Mouse (Mus musculus): ENCODE results near the gene Phkb.
A peak's percentile ranks its signal among the peaks of the same experiment; 100 is the strongest.

Gene Phkb

DNA sequence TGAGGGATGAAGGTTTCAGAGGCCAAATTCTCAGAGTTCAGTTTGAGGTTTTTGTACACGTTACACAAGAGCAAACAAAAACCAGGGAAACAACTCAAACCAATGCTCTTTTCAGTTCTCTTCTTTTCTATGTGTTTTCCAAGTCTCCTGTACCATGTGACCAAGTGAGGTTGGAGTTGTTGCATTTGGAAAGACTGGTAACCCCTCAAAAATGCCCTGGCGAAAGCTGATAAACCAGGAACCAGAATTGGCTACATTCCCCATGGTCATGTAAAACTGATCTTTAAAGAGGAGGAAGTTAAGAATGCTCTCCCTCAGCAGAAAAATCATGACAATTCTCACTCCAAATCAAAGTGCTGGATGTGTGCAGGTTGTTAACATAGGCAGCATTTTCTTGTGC lies 117.6 kb downstream of the Phkb start:
- no peak for DNase-seq

DNA sequence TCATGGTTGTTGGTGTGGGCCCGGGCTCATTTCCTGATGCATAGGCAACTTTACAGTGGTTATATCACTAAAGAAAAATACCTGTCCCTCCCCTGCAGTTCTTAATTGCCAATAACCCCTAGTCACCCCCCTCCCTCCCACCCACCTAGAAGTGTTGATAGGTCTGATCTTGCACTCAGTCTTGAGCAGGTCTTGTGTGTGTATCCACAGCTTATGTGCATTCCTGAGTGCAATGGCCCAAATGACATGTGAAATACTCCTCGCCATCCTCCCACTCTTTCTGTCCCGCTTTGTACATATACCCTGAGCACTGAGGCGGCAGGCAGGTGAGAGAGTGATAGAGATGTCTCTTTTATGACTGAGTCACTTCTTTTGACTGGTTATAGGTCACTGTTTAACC lies 119.1 kb downstream of the Phkb start:
- no peak for DNase-seq

DNA sequence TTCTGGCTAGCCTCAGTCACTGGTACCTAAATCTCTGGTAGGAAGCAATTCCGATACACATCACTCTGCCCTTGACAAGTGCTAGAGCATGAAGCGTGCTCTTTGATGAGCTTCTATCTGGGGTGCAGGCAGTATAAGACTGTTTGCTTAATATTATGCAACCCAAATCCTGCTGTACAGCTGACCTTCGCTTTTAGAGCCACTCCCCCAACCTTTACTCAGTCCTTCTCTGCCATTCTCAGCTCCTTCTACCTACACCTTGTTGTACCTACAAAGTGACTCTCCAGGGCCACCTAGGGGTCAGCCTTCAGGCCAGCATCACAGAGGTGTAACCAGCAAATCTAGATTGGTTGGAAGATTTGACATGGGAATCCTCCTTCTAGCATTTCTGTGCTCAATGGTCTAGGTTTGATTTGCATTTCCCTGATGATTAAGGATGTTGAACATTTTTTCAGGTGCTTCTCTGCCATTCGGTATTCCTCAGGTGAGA lies 136.9 kb downstream of the Phkb start:
- DNase-seq, result peak in 1 of 2 experiments; percentile 8

DNA sequence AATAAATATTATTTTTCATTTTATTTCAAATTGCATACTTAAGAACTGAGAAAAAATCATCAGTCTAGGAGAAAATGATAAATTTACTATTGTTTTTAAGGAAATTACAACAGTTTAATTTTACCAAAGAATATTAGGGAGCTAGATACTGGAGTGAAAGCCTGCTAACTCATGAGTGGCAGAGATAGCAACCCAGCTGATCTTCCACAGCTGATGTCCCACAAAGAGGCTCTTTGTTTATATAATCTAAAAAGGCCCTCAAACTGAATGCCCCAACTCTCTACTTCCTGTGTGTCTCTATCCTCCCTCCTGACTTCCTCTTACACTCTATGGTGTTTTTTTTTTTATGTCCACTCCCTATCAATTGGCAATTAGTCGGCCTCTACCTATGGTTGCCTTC lies 152.2 kb downstream of the Phkb start:
- no peak for DNase-seq

DNA sequence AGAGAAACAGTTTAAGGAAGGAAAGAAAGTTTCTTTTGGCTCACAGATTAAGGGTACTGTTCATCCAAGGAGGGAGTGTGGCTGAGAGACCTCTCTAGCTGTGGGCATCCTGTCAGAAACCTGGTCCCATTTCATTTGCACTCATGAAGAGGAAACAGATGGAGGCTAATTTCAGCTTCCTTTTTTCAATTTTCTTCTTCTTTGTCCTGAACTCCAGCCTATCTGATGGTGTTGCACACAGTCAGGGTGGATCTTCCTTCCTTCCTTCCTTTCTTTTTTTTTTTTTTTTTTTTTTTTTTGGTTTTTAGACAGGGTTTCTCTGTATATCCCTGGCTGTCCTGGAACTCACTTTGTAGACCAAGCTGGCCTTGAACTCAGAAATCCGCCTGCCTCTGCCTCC lies 152.9 kb downstream of the Phkb start:
- DNase-seq, result no peak

DNA sequence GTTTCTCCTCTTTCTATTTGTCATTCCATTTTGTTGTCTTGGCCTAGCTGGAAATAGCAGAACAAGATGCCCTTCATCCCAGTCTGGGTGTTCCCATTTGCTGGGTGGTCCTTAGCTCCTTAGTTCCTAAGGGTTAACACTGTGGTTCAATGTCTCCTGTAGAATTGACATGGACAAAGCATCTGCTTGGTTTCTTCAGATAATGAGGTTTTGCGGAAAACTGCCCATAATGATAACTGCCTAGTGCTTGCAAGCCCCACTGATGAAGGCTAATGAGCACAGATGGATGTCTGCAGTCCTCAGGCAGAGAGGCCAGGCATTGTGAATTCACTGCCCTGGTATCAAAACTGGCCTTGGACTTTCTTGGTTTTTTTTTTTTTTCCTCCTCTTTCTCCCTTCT lies 155.2 kb downstream of the Phkb start:
- no peak for DNase-seq

DNA sequence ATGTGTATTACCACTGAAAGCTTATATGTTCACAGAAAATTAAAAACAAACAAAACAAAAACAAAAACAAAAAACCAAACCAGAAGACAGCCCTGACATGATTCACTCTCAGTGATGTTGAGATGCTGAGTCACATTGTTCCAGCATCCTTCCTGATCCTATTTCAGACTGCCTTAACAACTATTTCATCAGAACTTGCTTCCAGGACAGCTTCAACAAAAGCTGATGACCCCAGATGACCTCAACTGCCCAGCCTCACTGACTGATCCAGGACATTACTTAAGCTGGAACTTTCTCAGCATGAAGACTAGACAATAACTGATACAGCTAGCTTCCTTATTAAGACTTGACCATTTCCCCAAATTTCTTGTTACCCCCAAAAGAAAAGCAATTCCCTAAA lies 165.7 kb downstream of the Phkb start:
- peak in 1 of 2 experiments; percentile 4 for DNase-seq

DNA sequence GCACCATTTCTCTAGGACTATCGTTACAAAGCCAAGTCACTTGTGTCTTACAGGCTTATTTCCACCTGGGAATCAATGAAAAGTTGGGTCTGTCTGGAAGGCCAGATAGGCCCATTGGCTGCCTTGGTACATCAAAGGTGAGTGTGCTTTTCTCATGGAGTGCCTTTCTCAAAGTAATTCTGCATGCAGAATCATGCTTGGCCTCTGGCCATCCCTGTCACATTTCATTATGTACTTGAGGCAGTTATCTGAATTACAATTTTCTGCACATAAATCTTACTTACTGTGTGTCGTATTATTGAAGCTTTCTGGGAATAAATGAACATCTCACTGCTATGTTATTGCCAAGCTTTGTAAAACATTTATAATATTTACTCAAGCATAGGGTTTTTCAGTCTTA lies 176.0 kb downstream of the Phkb start:
- DNase-seq, result no peak

DNA sequence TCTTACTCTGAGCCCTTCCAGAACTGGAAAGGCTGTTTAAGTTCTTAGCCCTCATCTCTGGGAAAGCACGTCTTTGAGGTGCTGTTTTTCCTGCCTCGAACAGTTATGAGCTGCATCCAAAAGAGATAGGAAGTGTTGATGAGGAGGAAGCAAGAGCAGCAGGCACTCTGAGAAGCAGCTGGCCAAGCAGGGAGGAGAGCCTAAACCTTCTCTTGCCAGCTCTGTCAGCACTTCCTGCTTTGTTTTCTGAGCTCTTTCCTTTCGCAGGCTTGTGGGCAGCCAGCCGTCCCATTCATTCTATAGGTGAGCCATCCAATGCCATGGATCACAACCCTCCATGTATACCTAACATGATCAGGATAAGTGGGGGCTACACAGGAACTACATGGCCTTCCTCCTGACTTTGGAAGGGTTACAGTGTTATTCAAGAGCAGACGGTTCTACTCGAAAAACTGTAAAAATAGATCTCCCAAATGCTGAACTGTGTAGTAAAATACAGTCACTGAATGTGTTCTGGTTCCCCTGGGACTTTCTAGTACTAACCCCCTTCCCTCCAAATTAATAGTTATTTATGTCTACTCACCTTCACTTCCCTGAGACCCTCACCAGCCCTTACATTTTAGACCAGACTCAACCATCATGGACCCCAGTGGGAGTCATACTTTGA lies 188.0 kb downstream of the Phkb start:
- DNase-seq, result peak in 1 of 2 experiments; percentile 27

DNA sequence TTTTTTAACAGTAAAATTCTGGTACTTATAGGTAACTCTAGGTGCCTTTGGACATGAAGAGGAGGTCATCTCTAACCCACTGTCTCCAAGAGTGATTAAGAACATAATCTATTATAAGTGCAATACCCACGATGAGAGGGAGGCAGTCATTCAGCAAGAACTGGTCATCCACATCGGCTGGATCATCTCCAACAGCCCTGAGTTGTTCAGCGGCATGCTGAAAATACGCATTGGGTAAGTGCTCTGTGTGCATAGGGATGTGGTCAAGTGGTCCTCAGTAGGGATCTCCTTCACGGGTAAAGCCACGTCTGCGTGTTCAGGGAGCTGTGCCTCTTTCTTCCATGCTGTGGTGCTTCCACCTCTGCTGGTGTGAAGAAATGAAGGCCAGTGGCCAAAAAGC lies 188.7 kb downstream of the Phkb start:
- DNase-seq, result peak in 1 of 2 experiments; percentile 32

DNA sequence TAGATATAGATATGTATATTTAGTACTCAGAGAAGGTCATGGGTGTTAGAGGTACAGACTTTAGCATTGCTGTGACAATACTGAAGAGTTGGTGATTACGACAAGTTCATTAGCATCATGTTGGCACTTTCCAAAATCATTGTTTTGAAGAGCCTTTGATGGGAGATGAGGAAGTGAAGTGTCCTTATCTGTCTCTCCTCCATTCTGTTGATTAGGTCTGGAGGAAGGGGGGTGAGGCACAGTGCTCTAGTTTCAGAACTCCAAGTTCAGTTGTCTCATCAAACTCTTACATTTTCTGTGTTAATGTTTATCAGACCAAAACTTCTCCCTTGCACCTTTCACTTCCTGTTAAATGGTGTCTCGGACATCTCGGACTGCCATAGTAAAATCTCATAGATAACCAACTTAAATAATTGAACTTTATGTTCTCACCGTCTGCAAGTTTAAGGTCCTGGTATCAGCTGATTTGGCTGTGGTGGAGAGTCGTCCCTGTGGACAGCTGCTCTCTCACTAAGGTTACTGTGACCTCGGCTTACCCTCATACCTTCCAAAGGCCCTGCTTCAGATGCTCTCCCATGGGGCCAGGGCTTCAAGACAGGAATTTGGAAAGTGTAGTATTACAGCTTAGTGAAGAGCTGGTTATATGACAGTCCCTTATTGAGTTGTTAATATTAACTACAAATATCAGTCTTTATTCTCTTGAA lies 194.1 kb downstream of the Phkb start:
- no peak for DNase-seq

DNA sequence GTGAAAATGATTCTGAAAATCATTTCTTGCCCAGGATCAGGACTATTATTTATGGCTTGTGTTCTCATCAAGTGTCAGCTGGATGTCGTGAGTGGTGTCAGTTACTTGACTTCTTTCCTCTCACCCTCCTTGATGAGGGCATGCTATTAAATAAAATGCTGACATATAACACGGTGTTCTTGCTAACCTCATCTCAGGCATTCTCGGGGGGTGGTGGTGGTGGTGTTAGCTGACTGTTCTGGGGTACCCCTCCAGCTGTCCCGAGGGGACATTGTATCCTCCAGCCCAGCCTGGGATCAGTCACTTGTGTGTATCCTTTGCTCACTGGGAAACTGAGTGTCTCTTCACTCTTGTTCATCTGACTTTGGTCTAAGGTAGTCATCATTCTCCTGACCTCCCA lies 194.6 kb downstream of the Phkb start:
- DNase-seq, result no peak

DNA sequence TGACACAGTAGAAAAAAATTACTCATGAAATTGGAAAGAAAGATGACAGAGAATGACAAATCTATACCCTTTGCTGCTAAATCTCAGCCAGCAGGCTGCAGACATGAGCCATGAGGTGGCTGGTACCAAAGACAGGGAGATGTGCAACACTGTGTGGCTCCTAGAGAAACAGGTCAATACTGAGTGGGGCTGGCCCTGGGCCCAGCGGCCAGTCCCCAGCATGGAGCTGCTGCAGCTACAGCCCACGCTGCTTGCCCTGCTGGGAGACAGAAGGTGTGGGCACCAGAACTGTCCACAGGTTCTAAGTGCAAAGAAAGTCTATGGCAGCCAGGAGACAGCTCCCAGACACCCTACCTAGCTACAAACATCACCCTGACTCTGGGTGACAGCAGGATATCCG lies 197.7 kb downstream of the Phkb start:
- no peak for DNase-seq

DNA sequence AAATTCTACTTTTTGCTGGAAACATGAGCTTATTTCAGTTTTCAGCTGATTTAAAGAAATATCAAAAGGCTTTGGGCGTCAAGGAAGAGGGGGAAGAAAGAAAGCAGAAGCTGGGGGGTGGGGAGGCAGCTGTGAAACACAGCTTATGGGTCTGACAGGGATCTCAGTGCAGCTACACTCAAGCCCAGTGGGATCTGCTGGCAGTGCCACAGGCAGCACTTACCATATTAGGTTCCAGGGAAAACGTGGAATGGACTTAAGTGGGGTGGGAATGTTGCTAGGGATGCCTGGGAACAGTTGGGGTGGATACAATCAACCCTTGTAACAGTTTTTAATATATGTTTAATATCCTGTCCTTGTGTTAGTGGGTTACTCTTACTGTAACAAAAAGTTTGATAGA lies 201.3 kb downstream of the Phkb start:
- no peak for DNase-seq

DNA sequence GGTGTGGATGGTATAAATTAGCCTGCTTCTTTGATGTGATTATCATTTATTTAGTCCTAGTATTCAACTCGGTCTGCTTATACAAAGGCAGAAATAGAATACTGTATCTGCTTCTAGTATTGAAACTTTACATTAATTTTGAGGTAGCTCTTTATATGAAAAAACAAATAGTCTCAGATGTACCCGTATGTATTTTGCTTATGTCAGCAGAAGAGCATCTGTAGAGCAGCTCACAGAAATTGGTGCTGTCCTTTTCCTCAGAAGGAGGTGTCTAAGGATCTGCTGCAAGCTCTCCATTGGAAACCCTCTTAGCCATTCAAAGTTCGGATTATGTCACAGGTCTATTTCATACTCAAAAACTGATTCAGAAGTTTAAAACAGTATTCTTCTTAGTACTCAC lies 210.1 kb downstream of the Phkb start:
- no peak for DNase-seq

DNA sequence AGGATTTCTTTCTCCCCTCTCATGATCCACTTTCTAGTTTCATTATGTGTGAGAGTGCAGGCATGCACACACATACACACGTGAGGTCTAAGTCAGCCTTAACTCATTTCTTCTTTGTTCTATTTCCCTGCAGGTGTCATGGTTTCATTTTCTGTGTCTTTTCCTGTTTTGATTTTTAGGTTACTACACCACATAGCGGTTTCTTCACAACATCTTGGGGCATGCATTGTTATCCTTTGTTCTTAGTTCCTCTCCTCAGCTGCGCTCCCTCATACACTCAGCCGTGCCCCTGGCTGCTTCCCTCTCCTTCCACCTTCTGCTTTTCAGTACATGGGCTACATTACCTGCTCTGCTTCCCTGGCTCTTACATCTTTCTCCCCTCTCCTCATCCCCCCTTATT lies 211.2 kb downstream of the Phkb start:
- DNase-seq, result no peak

DNA sequence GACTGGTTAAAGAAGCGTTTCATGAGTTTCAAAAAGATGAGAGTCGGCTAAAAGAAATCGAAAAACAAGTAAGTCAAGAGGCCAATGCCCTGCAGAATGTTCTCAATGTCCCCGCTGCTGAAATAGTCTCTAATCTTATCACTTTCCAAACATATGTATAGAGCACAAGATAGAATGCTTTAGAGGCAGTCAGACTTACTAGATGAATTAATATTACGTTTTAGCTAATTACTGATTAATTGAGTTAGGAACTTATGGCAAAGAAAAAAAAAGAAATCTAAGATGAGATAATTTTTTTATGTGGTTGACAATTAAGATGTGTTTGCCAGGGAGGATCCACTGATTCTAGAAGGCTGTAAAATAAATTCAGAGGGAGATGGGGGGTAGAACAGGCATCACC lies 217.9 kb downstream of the Phkb start:
- no peak for DNase-seq

DNA sequence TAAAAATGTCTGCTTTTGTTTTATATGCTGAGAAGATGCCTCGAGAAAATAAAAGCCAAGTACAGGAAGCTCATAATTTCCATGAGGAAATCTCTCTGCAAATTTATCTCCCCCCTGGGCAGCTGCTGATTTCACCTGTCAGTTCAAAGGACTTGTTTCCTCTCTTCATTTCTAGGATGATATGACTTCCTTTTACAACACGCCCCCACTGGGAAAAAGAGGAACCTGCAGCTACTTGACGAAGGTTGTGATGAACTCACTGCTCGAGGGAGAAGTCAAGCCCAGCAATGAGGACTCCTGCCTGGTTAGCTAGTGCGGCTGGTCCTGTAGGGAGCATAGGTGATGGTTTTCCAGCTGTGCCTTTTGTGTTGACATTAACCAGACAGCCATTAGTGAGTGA lies 218.4 kb downstream of the Phkb start:
- no peak for DNase-seq

DNA sequence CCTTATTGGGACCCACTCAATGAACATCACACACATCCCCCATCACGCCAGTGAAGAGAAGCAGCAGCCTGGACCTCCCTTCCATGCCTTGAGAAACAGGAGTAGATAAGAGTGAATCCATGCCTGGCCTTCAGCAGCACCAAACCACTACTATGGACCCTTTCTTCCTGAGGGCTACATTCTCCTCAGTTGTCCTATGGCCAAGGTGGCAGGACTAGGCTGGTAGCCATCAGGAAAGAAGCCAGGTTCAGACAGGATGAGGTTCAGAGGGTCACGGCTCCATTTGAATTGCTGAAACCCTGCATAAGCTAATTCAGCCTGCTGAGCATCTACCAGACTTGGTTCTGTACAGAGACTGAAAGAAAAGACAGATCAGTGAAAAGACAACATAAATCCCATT lies 222.7 kb downstream of the Phkb start:
- no peak for DNase-seq

DNA sequence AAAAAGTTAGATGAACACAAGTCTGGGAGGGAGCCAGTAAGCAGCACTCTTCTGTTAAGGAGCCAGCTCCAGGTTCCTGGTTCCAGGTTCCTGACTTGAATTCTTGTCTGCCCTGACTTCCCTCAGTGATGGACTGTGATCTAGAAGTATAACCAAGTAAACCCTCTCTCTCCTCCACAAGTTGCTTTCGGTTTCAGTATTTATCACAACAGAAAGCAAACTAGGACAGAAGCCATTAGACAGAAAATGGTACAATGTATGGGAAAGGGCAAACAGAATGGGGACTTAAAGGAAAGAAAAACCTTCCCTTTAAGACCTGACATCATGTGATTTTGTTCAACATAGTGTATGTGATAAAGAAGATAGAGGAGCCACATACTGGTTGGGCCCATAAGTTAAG lies 238.7 kb downstream of the Phkb start:
- no peak for DNase-seq

DNA sequence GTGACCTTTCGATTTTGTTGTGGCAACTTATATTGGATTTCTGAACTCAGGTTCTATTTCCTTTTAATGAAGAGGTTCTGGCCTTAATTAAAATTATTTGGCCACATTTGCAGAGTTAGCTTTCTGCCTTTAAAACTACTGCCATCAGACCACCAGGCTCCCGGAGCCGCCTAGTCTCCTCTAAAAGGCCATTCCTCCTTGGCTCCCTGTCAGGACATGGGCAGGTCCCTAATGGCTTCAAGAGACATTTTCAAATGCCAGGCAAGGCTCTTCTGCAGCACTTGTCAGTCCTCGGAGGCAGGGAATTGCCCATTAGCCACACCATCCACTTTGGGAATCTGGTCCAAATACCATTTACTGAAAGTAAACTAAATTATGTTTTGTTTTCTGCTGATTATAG lies 242.6 kb downstream of the Phkb start:
- no peak for DNase-seq

DNA sequence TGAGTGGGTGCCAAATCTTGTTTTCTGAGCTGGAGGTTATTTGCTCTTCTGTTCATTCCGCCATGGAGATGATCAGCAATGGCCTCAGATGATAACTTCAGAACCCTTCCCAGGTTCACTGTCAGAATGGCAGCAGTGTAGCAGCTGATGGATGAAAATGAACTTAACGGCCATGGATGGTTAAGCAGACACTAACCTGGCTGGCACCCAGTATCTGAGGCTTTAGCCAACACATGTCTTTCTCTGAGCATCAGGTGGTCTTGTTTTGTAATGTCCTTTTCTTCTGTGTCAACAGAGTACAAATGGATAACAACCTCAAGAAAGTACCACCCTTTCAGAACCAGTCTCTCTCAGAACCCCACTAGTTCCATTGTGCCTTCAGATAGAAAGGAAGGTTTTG lies 246.0 kb downstream of the Phkb start:
- DNase-seq, result no peak

DNA sequence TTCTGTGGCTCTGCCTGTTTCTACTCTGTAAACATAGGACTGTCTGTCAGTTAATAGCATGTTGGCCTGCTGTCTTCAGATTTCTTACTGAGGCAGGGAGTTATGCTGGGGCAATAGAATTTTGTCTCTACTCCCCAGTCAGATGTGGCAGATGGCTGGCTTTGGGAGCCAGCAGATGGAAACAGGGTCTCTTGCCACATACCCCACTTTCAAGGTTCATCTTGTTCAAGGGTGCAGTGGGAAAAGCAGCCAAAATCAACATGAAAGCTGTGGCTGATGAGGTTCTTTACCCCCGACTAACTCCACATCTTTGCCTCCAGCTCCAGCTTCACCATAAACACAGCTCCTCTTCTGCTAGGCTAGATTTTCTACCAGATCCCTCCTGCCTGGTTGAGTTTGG lies 246.7 kb downstream of the Phkb start:
- DNase-seq, result no peak

DNA sequence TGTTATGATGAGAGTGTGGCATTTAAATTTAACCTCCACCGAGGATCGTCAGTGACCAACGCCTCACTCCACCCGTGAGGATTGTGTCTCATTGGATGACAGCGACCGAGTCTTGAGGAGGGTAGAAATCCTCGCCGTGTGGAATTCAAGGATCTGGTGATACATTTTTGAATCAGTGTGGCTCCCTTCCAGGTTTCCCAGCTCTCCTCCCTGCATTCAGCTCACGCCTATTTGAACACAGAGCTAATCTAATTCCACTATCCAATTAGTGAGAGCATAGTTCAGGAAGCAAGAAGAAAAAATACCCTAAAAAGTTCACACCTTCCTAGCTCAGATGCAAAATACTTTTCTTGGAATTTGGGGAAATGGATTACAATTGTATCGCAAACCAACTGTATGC lies 249.9 kb downstream of the Phkb start:
- DNase-seq, result no peak

Data from kidney, postnatal 25 days (tissue).